In the genomic region with DNA sequence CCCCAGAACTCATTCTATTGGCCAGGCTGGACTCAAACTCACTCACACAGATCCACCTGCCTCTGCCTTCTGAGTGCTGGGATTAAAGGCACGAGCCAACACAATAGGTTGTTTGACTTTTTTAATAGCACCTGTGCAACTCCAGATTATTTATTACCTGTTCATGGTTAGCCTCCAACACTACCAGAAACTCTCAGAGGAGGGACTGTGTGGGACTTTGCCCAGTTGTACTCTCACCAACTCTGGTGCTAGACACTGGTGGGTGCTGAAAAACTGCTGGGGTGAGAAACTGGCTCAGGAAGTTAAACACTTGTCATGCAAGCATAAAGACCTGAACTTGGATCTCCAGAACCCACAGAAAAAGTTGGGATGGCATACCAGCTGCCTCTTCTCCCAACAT, we compare ENCODE assay signal across 17 mouse cellular contexts. TPM values are rescaled to one million over a fixed set of nuclear protein-coding genes. Genes with fewer than 3 reads are reported as not detected.
DNase-seq lines count a peak whose midpoint lies in the region; ATAC-seq lines count a peak whose summit lies in the region.
"Had no signal": no experiment of that assay in that cellular context is flagged by ENCODE, and none has a peak within 500 bp of the region (broad histone marks: within the 10 kb centered on the region; RNA-seq: fewer than 3 reads in every experiment).

No protein-coding gene starts in this region.

- WGBS in midbrain, embryonic 11.5 days = 80% methylated on average over 1 of the region's 1 CpGs
- WGBS in midbrain, embryonic 10.5 days = 85% methylated on average over 1 of the region's 1 CpGs
- WGBS in kidney, embryonic 16.5 days = 40% methylated on average over 1 of the region's 1 CpGs
- WGBS in liver, embryonic 15.5 days (ENCODE audit: insufficient replicate concordance) = 76% methylated on average over 1 of the region's 1 CpGs

- H3K36me3 ChIP-seq in midbrain, embryonic 11.5 days (ENCODE audit: control insufficient read depth, insufficient read depth, low read length) = peaks cover 5% of the 10 kb centered on the region; the same call in 1 of the 2 replicates
- peaks cover 24% of the 10 kb centered on the region for H3K36me3 ChIP-seq in midbrain, embryonic 10.5 days
- H3K36me3 ChIP-seq in kidney, embryonic 16.5 days (ENCODE audit: insufficient read depth, low read length) = peaks cover 14% of the 10 kb centered on the region
- H3K36me3 ChIP-seq in liver, embryonic 15.5 days (replicated peaks) = peaks cover 35% of the 10 kb centered on the region

- H3K4me2 ChIP-seq in midbrain, embryonic 11.5 days = no peak overlapping the region
- H3K4me2 ChIP-seq in kidney, embryonic 16.5 days (replicated peaks; ENCODE audit: low read depth, low read length) = no peak overlapping the region
- H3K4me2 ChIP-seq in liver, embryonic 15.5 days = peak overlapping the region; percentile 76
- H3K4me2 ChIP-seq: forebrain, embryonic 15.5 days had no signal

- no peaks in the 10 kb centered on the region for H3K27me3 ChIP-seq in midbrain, embryonic 11.5 days (ENCODE audit: control insufficient read depth, insufficient read depth, low read length)
- H3K27me3 ChIP-seq in midbrain, embryonic 10.5 days (ENCODE audit: low read depth, poor library complexity, severe bottlenecking) = no peaks in the 10 kb centered on the region
- H3K27me3 ChIP-seq in kidney, embryonic 16.5 days (ENCODE audit: insufficient read depth, low read length) = no peaks in the 10 kb centered on the region
- no peaks in the 10 kb centered on the region for H3K27me3 ChIP-seq in liver, embryonic 15.5 days
- H3K27me3 ChIP-seq: forebrain, embryonic 15.5 days had no signal

- H3K4me3 ChIP-seq in midbrain, embryonic 11.5 days (ENCODE audit: low read depth, low read length) = no peak overlapping the region
- no peak overlapping the region for H3K4me3 ChIP-seq in midbrain, embryonic 10.5 days
- H3K4me3 ChIP-seq in kidney, embryonic 16.5 days (ENCODE audit: low read length) = no peak overlapping the region
- H3K4me3 ChIP-seq in liver, embryonic 15.5 days (replicated peaks) = peak overlapping the region; percentile 54
- H3K4me3 ChIP-seq: forebrain, embryonic 15.5 days; heart, embryonic 10.5 days had no signal

- no peak overlapping the region for H3K27ac ChIP-seq in midbrain, embryonic 11.5 days (ENCODE audit: low read depth, low read length)
- no peak overlapping the region for H3K27ac ChIP-seq in midbrain, embryonic 10.5 days (replicated peaks)
- H3K27ac ChIP-seq in kidney, embryonic 16.5 days (ENCODE audit: low read length) = peak overlapping the region; percentile 93; the same call in 1 of the 2 replicates
- H3K27ac ChIP-seq in liver, embryonic 15.5 days (replicated peaks) = peak overlapping the region; percentile 92
- H3K27ac ChIP-seq: forebrain, embryonic 15.5 days had no signal

- peak; percentile 56 for DNase-seq in midbrain, embryonic 11.5 days (ENCODE audit: low spot score, missing footprints)
- no peak for DNase-seq in midbrain, embryonic 10.5 days (ENCODE audit: low spot score)
- DNase-seq in ovary, postnatal 36 days (ENCODE audit: low spot score) = no peak
- DNase-seq in adrenal gland, adult 8-10 months = no peak
- no peak for DNase-seq in gastrocnemius, adult 8-10 months (ENCODE audit: low spot score in 2 of 2)
- DNase-seq: cerebellum, adult 9-10 months; gastrocnemius, postnatal 14 days; heart, postnatal 36 days; left cerebral cortex, postnatal 4 days; right cerebral cortex, postnatal 25 days; thymus, adult 2 months had no signal

- H3K4me1 ChIP-seq in midbrain, embryonic 11.5 days (ENCODE audit: control insufficient read depth, insufficient read depth, low read length) = peaks cover 6% of the 10 kb centered on the region; the same call in 1 of the 2 replicates
- H3K4me1 ChIP-seq in midbrain, embryonic 10.5 days = peaks cover 26% of the 10 kb centered on the region
- H3K4me1 ChIP-seq in kidney, embryonic 16.5 days (ENCODE audit: insufficient read depth, low read length) = peaks cover 37% of the 10 kb centered on the region
- H3K4me1 ChIP-seq in liver, embryonic 15.5 days (replicated peaks) = peaks cover 94% of the 10 kb centered on the region

- no peak for ATAC-seq in midbrain, embryonic 11.5 days (ENCODE audit: low FRiP score)
- ATAC-seq in kidney, embryonic 16.5 days (ENCODE audit: low FRiP score, low TSS enrichment) = no peak
- no peak for ATAC-seq in liver, embryonic 15.5 days (ENCODE audit: insufficient read depth)
- ATAC-seq: forebrain, embryonic 15.5 days; midbrain, embryonic 16.5 days had no signal

- no peak overlapping the region for H3K9ac ChIP-seq in midbrain, embryonic 11.5 days (ENCODE audit: low read length)
- H3K9ac ChIP-seq in kidney, embryonic 16.5 days (replicated peaks; ENCODE audit: low read length) = no peak overlapping the region
- peak overlapping the region; percentile 25; the same call in 1 of the 2 replicates for H3K9ac ChIP-seq in liver, embryonic 15.5 days
- H3K9ac ChIP-seq: forebrain, embryonic 15.5 days had no signal

- no peaks in the 10 kb centered on the region for H3K9me3 ChIP-seq in midbrain, embryonic 11.5 days (ENCODE audit: control insufficient read depth, low read length)
- no peaks in the 10 kb centered on the region for H3K9me3 ChIP-seq in midbrain, embryonic 10.5 days (replicated peaks)
- H3K9me3 ChIP-seq in kidney, embryonic 16.5 days (ENCODE audit: low read length) = no peaks in the 10 kb centered on the region
- H3K9me3 ChIP-seq in liver, embryonic 15.5 days (replicated peaks) = no peaks in the 10 kb centered on the region
- H3K9me3 ChIP-seq: forebrain, embryonic 15.5 days; G1E; heart, embryonic 10.5 days had no signal

RNA-seq across cellular contexts. Expression of a gene that starts 6.2 kb away (rescaled TPM):
- polyA plus RNA-seq in midbrain, embryonic 11.5 days (2014; fragmentation: Nextera tagmentation; extraction: Ambion mirVana) = 20.3 and 22.0 TPM in 2 replicates
- polyA plus RNA-seq in midbrain, embryonic 10.5 days (2016; fragmentation: Nextera tagmentation; extraction: Ambion mirVana) = 18.9 and 21.9 TPM in 2 replicates
- 27.5 and 32.5 TPM in 2 replicates for polyA plus RNA-seq in kidney, embryonic 16.5 days (2015; fragmentation: Nextera tagmentation; extraction: Ambion mirVana)
- 35.6 and 38.9 TPM in 2 replicates for polyA plus RNA-seq in liver, embryonic 15.5 days (2015; fragmentation: Nextera tagmentation; extraction: Ambion mirVana)
- 10 to 100 TPM; 12.6 to 19.4 (median 14.8) TPM for total RNA-seq in adrenal gland, adult 8-10 months (2022)
- 1 to 10 TPM; 3.8 to 5.3 (median 4.3) TPM for total RNA-seq in gastrocnemius, adult 8-10 months (2022)

RNA-seq across cellular contexts. Expression of a gene that starts 7.0 kb away (rescaled TPM):
- 13.4 and 15.5 TPM in 2 replicates for polyA plus RNA-seq in midbrain, embryonic 11.5 days (2014; fragmentation: Nextera tagmentation; extraction: Ambion mirVana)
- polyA plus RNA-seq in midbrain, embryonic 10.5 days (2016; fragmentation: Nextera tagmentation; extraction: Ambion mirVana) = 16.4 and 19.2 TPM in 2 replicates
- polyA plus RNA-seq in kidney, embryonic 16.5 days (2015; fragmentation: Nextera tagmentation; extraction: Ambion mirVana) = 42.3 and 45.8 TPM in 2 replicates
- polyA plus RNA-seq in liver, embryonic 15.5 days (2015; fragmentation: Nextera tagmentation; extraction: Ambion mirVana) = 28.2 and 29.6 TPM in 2 replicates
- 10 to 100 TPM; 20.2 to 37.1 (median 23.9) TPM for total RNA-seq in adrenal gland, adult 8-10 months (2022)
- total RNA-seq in gastrocnemius, adult 8-10 months (2022) = 1 to 10 TPM; 6.5 to 9.8 (median 8.8) TPM

RNA-seq across cellular contexts. Expression of a gene that starts 19.4 kb away (rescaled TPM):
- polyA plus RNA-seq in midbrain, embryonic 11.5 days (2014; fragmentation: Nextera tagmentation; extraction: Ambion mirVana) = 0.77 and 0.85 TPM in 2 replicates
- polyA plus RNA-seq in midbrain, embryonic 10.5 days (2016; fragmentation: Nextera tagmentation; extraction: Ambion mirVana) = 2.3 and 2.5 TPM in 2 replicates
- 4.9 and 5.1 TPM in 2 replicates for polyA plus RNA-seq in kidney, embryonic 16.5 days (2015; fragmentation: Nextera tagmentation; extraction: Ambion mirVana)
- polyA plus RNA-seq in liver, embryonic 15.5 days (2015; fragmentation: Nextera tagmentation; extraction: Ambion mirVana) = 0.67 and 0.75 TPM in 2 replicates
- total RNA-seq in adrenal gland, adult 8-10 months (2022) = 1 to 10 TPM; 2.6 to 4.7 (median 3.3) TPM
- 1 to 10 TPM; 2.3 to 7.7 (median 5.7) TPM for total RNA-seq in gastrocnemius, adult 8-10 months (2022)

RNA-seq across cellular contexts. Expression of a gene that starts 32.0 kb away (rescaled TPM):
- 33.1 and 39.5 TPM in 2 replicates for polyA plus RNA-seq in midbrain, embryonic 11.5 days (2014; fragmentation: Nextera tagmentation; extraction: Ambion mirVana)
- 38.9 and 40.9 TPM in 2 replicates for polyA plus RNA-seq in midbrain, embryonic 10.5 days (2016; fragmentation: Nextera tagmentation; extraction: Ambion mirVana)
- 50.8 and 54.6 TPM in 2 replicates for polyA plus RNA-seq in kidney, embryonic 16.5 days (2015; fragmentation: Nextera tagmentation; extraction: Ambion mirVana)
- polyA plus RNA-seq in liver, embryonic 15.5 days (2015; fragmentation: Nextera tagmentation; extraction: Ambion mirVana) = 920 and 1,009 TPM in 2 replicates
- 10 to 100 TPM; 33.7 to 49.5 (median 44.8) TPM for total RNA-seq in adrenal gland, adult 8-10 months (2022)
- total RNA-seq in gastrocnemius, adult 8-10 months (2022) = 10 to 100 TPM in 3 of 4 experiments, 1 to 10 TPM in 1; 9.9 to 14.4 (median 11.3) TPM

RNA-seq across cellular contexts. Expression of a gene that starts 32.3 kb away (rescaled TPM):
- polyA plus RNA-seq in midbrain, embryonic 11.5 days (2014; fragmentation: Nextera tagmentation; extraction: Ambion mirVana) = 0.08 and 0.31 TPM in 2 replicates
- 0.30 and 0.52 TPM in 2 replicates for polyA plus RNA-seq in midbrain, embryonic 10.5 days (2016; fragmentation: Nextera tagmentation; extraction: Ambion mirVana)
- 0.31 and 0.40 TPM in 2 replicates for polyA plus RNA-seq in kidney, embryonic 16.5 days (2015; fragmentation: Nextera tagmentation; extraction: Ambion mirVana)
- 0.06 and 0.09 TPM in 2 replicates for polyA plus RNA-seq in liver, embryonic 15.5 days (2015; fragmentation: Nextera tagmentation; extraction: Ambion mirVana)
- total RNA-seq in adrenal gland, adult 8-10 months (2022) = 1 to 10 TPM; 3.0 to 8.0 (median 4.9) TPM
- total RNA-seq in gastrocnemius, adult 8-10 months (2022) = not detected

Comparison
In these comparisons a context has a peak if more than half of its experiments do, and no peak if none do; other contexts are left out.
1. H3K27ac ChIP-seq: peak in kidney, embryonic 16.5 days (single experiment) and liver, embryonic 15.5 days (single experiment); none in midbrain, embryonic 11.5 days (single experiment) and midbrain, embryonic 10.5 days (single experiment).